Mouse (Mus musculus): ENCODE results near the gene Gucy1b2. TPM values are rescaled to one million over a fixed set of nuclear protein-coding genes. Genes with fewer than 3 reads are reported as not detected.

Gene Gucy1b2
- polyA plus RNA-seq, 1 experiment = not detected

DNA sequence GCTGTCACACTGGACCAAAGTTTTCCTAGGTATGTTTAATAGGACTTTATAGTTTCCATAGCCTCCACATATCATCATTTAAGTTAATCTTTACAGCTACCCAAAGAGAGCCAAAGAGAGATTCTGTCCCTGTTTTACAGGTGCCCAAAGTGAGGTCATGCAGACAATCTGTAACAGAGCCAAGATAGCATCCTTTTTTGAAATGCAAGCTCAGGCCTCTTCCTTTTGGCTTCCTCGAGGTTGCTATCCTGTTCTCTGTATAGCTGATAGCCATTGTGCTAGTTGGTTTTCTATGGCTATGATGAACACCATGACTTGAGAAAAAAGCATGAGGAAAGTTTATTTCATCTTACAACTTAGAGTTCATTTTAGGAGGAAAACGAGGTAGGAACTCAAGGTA, 80.0 kb downstream of the Gucy1b2 start:
- no peak overlapping the region for H3K4me3 ChIP-seq (ENCODE audit: insufficient read depth, low read length)
- no peak for TF ChIP-seq POLR2A (IDR thresholded peaks at IDR 0.05; ENCODE audit: borderline replicate concordance, low read depth, low read length)
- TF ChIP-seq CTCF (IDR thresholded peaks at IDR 0.05; ENCODE audit: low read depth, low read length) = no peak
- peaks cover 2% of the 10 kb centered on the region; the same call in 1 of the 2 replicates for H3K4me1 ChIP-seq (ENCODE audit: control insufficient read depth, insufficient read depth, low read length)
- no peak overlapping the region for H3K27ac ChIP-seq (ENCODE audit: insufficient read depth, low read depth, low read length)

GRCm38 (mm10) chr14:62375694-62376093, 80.4 kb downstream of the Gucy1b2 start:
- no peak overlapping the region for H3K27ac ChIP-seq (ENCODE audit: insufficient read depth, low read depth, low read length)
- peaks cover 2% of the 10 kb centered on the region; the same call in 1 of the 2 replicates for H3K4me1 ChIP-seq (ENCODE audit: control insufficient read depth, insufficient read depth, low read length)
- H3K4me3 ChIP-seq (ENCODE audit: insufficient read depth, low read length) = no peak overlapping the region
- no peak for TF ChIP-seq CTCF (IDR thresholded peaks at IDR 0.05; ENCODE audit: low read depth, low read length)
- no peak for TF ChIP-seq POLR2A (IDR thresholded peaks at IDR 0.05; ENCODE audit: borderline replicate concordance, low read depth, low read length)

DNA sequence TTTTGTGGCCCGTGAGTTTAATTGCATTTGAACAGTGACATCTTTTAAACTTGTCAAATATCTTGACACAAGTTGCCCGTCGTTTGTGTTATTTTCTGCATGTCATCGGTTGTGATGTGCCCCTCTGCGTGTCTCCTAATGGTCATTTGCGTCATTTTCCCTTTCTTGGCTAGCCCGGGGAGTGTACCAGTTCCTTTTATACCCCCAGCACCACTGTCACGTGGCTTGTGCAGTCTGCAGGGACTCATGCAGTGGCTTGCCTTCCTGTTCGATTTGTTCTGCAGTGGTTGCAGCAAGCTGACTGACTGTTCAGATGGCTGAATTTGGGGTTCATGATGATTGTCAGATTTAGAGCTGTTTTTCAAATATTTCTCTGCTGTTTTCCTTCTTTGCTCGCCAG, 82.1 kb downstream of the Gucy1b2 start:
- Histone ChIP-seq H3K27ac (ENCODE audit: insufficient read depth, low read depth, low read length) (no peak overlapping the region), H3K4me1 (ENCODE audit: control insufficient read depth, insufficient read depth, low read length) (peaks cover 4% of the 10 kb centered on the region; the same call in 1 of the 2 replicates), H3K4me3 (ENCODE audit: insufficient read depth, low read length) (no peak overlapping the region)
- TF ChIP-seq POLR2A (IDR thresholded peaks at IDR 0.05; ENCODE audit: borderline replicate concordance, low read depth, low read length) = no peak
- no peak for TF ChIP-seq CTCF (IDR thresholded peaks at IDR 0.05; ENCODE audit: low read depth, low read length)

DNA sequence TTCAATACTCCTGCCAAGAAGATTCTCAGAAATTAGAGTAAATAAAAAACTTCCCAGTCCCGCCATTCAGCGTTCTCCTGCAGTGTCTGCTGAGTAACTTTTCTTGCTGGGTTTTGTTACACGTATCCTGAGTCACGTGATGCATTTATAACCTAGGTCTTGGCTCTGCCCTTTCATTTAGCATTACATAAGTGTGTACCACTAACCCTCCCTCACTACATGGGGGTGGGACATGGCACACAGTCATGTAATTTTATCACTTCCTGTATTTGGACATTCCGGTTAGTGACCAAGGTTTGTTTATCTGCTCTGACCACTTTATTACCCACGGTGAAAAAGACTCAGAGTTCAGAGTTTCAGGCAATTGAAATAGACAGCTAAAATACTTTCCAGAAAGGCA, 85.3 kb downstream of the Gucy1b2 start:
- H3K4me3 ChIP-seq (ENCODE audit: insufficient read depth, low read length) = no peak overlapping the region
- no peak overlapping the region for H3K27ac ChIP-seq (ENCODE audit: insufficient read depth, low read depth, low read length)
- peaks cover 4% of the 10 kb centered on the region; the same call in 1 of the 2 replicates for H3K4me1 ChIP-seq (ENCODE audit: control insufficient read depth, insufficient read depth, low read length)
- TF ChIP-seq CTCF (IDR thresholded peaks at IDR 0.05; ENCODE audit: low read depth, low read length) (no peak), POLR2A (IDR thresholded peaks at IDR 0.05; ENCODE audit: borderline replicate concordance, low read depth, low read length) (no peak)

GRCm38 (mm10) chr14:62363774-62364173, 92.3 kb downstream of the Gucy1b2 start:
- Histone ChIP-seq H3K4me3 (ENCODE audit: insufficient read depth, low read length) (no peak overlapping the region), H3K4me1 (ENCODE audit: control insufficient read depth, insufficient read depth, low read length) (no peaks in the 10 kb centered on the region), H3K27ac (ENCODE audit: insufficient read depth, low read depth, low read length) (no peak overlapping the region)
- TF ChIP-seq POLR2A (IDR thresholded peaks at IDR 0.05; ENCODE audit: borderline replicate concordance, low read depth, low read length) = no peak
- no peak for TF ChIP-seq CTCF (IDR thresholded peaks at IDR 0.05; ENCODE audit: low read depth, low read length)

DNA sequence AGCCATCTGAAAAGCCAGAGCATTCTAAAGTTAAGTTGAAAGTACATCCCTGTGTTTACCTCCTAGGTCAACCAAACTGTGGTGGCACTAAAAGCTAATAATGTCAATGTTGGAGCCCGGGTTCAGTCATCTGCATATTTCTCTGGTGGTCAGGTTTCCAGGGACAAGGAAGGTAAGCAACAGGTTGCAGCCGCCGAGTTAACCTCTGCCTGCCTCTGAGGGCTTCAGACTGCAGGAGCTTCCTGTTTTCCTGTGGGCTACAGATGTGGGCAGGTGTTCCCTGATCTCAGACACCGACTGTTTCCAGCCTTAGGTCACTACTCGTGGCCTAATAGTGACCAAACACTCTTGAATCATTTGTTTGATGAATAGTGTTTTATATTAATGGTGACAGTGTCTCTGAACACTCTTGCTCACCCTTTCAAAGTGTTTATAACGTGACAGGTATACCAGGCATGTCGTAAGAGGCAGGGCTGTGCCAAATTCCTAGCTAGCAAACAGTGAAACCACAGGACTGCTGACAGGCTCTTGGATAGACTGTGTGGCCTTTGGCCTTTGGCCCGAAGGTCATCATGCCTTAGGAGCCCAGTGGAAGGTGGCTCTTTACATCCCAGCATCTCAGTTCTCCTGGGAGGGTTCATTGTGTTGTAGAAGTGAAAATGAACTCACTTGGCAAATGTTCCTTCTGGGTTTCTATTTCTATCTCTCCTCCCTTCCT, 94.7 kb downstream of the Gucy1b2 start:
- TF ChIP-seq CTCF (IDR thresholded peaks at IDR 0.05; ENCODE audit: low read depth, low read length) (no peak), POLR2A (IDR thresholded peaks at IDR 0.05; ENCODE audit: borderline replicate concordance, low read depth, low read length) (no peak)
- Histone ChIP-seq H3K4me3 (ENCODE audit: insufficient read depth, low read length) (no peak overlapping the region), H3K4me1 (ENCODE audit: control insufficient read depth, insufficient read depth, low read length) (no peaks in the 10 kb centered on the region), H3K27ac (ENCODE audit: insufficient read depth, low read depth, low read length) (no peak overlapping the region)

DNA sequence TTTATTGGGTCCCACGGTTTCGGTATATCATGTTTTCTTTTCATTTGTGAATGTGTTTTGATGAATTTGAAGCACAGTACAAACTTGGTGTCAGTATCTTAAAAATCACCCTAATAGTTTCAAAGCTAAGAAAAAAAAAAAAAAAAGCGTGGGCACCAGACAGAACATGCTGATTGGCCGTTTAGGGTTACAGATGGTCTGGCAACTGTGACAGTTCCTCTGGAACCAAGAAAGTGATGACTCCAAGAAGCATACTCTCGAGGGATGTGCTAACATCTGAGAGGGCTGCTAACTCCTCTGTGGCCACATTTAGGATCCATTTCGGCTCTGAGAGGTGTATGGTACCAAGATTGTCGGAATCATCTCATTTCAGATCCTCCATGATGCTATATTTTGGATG, 100.9 kb downstream of the Gucy1b2 start:
- TF ChIP-seq CTCF (IDR thresholded peaks at IDR 0.05; ENCODE audit: low read depth, low read length) (no peak), POLR2A (IDR thresholded peaks at IDR 0.05; ENCODE audit: borderline replicate concordance, low read depth, low read length) (no peak)
- Histone ChIP-seq H3K4me1 (ENCODE audit: control insufficient read depth, insufficient read depth, low read length) (peaks cover 8% of the 10 kb centered on the region), H3K27ac (ENCODE audit: insufficient read depth, low read depth, low read length) (no peak overlapping the region), H3K4me3 (ENCODE audit: insufficient read depth, low read length) (no peak overlapping the region)

DNA sequence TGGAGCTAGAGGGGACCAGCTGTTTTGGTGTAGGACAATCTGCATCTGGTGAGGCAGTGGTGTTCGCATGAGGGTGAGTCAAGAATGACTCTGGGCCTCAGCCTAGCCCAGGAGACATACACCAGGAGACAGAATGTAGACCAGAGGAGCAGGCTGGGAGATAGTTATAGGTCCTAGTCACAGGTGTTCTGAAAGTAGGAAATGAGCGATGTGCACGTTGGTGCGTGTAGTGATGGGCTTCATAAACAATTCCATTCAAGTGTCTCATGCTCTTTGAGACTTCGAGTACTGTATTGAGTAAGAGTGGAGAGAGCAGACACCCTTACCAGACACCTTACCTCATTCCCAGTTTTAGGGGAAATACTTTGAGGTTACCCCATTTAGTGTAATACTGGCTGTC, 102.3 kb downstream of the Gucy1b2 start:
- Histone ChIP-seq H3K4me3 (ENCODE audit: insufficient read depth, low read length) (no peak overlapping the region), H3K27ac (ENCODE audit: insufficient read depth, low read depth, low read length) (no peak overlapping the region), H3K4me1 (ENCODE audit: control insufficient read depth, insufficient read depth, low read length) (peaks cover 8% of the 10 kb centered on the region)
- TF ChIP-seq CTCF (IDR thresholded peaks at IDR 0.05; ENCODE audit: low read depth, low read length) (no peak), POLR2A (IDR thresholded peaks at IDR 0.05; ENCODE audit: borderline replicate concordance, low read depth, low read length) (no peak)

DNA sequence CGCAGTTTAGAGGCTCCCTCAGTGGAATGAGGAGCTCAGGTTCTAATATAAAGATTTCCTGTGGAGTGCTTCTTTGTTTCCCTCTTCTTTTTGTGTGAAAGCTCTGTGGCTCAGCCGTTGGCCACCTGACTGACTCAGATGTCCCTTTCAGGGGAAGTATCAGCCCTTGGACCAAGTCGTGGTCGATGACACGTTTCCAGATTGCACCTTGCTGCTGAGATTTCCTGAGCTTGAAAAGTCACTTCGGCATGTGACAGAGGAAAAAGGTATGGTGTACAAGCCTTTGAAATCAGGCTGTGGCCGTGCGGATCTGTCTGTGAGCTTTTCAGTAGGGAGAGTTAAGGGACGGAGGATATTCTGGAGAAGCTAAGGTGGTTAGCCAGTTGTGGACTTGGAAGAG, 102.7 kb downstream of the Gucy1b2 start:
- Histone ChIP-seq H3K4me3 (ENCODE audit: insufficient read depth, low read length) (no peak overlapping the region), H3K4me1 (ENCODE audit: control insufficient read depth, insufficient read depth, low read length) (peaks cover 8% of the 10 kb centered on the region), H3K27ac (ENCODE audit: insufficient read depth, low read depth, low read length) (no peak overlapping the region)
- no peak for TF ChIP-seq CTCF (IDR thresholded peaks at IDR 0.05; ENCODE audit: low read depth, low read length)

GRCm38 (mm10) chr14:62350890-62351289, 105.2 kb downstream of the Gucy1b2 start:
- no peak overlapping the region for H3K27ac ChIP-seq (ENCODE audit: insufficient read depth, low read depth, low read length)
- TF ChIP-seq CTCF (IDR thresholded peaks at IDR 0.05; ENCODE audit: low read depth, low read length) (no peak), POLR2A (IDR thresholded peaks at IDR 0.05; ENCODE audit: borderline replicate concordance, low read depth, low read length) (no peak)
- no peak overlapping the region for H3K4me3 ChIP-seq (ENCODE audit: insufficient read depth, low read length)
- H3K4me1 ChIP-seq (ENCODE audit: control insufficient read depth, insufficient read depth, low read length) = peaks cover 22% of the 10 kb centered on the region

Data from bone marrow macrophage, adult 2 months (primary cell).